ENCODE assay signal across 16 mouse cellular contexts in the genomic region with DNA sequence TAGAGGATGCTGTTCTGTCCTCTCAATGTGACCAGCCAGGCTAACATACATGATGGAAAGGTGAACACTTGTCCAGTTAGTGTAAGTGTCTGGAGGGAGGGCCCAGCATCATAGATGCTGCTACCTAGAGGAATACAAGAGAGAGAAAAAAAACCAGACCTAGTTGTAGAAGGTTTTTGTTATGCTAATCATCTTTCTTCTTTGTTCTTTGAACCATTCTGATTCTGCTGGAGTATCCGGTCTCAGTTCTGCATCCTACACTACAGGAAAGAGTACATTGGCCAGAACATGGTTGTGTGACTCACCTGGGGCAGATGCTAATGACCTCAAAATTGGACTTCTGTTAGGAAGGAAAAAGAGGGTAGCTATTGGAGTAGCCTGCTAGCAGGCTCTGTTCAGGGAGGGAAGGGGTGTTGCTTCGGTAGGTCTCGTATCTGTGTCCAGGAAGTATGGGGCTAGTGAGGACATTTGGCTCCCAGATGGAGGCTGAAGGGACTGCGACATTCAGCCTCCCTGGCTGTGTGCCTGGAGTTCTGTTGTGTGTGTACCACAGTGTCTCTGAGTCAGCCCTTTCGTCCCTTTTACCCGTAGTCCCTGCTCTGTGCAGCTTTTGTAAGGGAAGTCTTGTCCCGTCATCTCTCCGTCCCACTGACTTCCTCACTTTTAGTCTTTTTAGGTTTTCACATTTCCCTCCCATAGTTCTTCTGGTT. TPM values are rescaled to one million over a fixed set of nuclear protein-coding genes. Genes with fewer than 3 reads are reported as not detected.
DNase-seq lines count a peak whose midpoint lies in the region; ATAC-seq lines count a peak whose summit lies in the region.
"Had no signal": no experiment of that assay in that cellular context is flagged by ENCODE, and none has a peak within 500 bp of the region (broad histone marks: within the 10 kb centered on the region; RNA-seq: fewer than 3 reads in every experiment).

No protein-coding gene starts in this region.

- H3K36me3 ChIP-seq in heart, embryonic 12.5 days, result no peaks in the 10 kb centered on the region
- H3K36me3 ChIP-seq: G1E; liver, embryonic 15.5 days; neural tube, embryonic 15.5 days; stomach, embryonic 15.5 days had no signal

- WGBS in heart, embryonic 12.5 days, result 56% methylated on average over 8 of the region's 8 CpGs

- peaks cover 5% of the 10 kb centered on the region; the same call in 1 of the 2 replicates for H3K27me3 ChIP-seq in heart, embryonic 12.5 days (replicated peaks)
- H3K27me3 ChIP-seq: neural tube, embryonic 15.5 days; stomach, embryonic 15.5 days had no signal

- intact Hi-C loops in heart, postnatal 14 days (cut with DNase I), result no loop called here

- no peak overlapping the region for H3K4me3 ChIP-seq in heart, embryonic 12.5 days
- H3K4me3 ChIP-seq: heart, adult 2 months; liver, embryonic 15.5 days; neural tube, embryonic 15.5 days; stomach, embryonic 15.5 days had no signal

- no peak for ATAC-seq in heart, embryonic 12.5 days (ENCODE audit: insufficient number of reproducible peaks, low FRiP score)
- ATAC-seq: forebrain, embryonic 14.5 days; hindbrain, postnatal 0 days had no signal

- no peak overlapping the region for H3K9ac ChIP-seq in heart, embryonic 12.5 days
- H3K9ac ChIP-seq: liver, embryonic 15.5 days; neural tube, embryonic 15.5 days; stomach, embryonic 15.5 days had no signal

- DNase-seq in heart, postnatal 14 days, result peak; percentile 63 to 66
- peak; percentile 69 to 72 for DNase-seq in right cerebral cortex, postnatal 10 days (ENCODE audit: low spot score in 2 of 2)
- DNase-seq in right cerebral cortex, adult 2 months (ENCODE audit: low spot score in 2 of 2), result no peak
- DNase-seq in cerebellum, adult 11 months, result peak; percentile 83
- DNase-seq in embryo, embryonic 10.5 days (ENCODE audit: low spot score), result no peak
- DNase-seq in frontal cortex, postnatal 36 days (ENCODE audit: low spot score in 2 of 2), result no peak
- DNase-seq: midbrain, embryonic 14.5 days; right cerebral cortex, postnatal 4 days had no signal

- H3K4me1 ChIP-seq in heart, embryonic 12.5 days (replicated peaks), result peaks cover 5% of the 10 kb centered on the region
- H3K4me1 ChIP-seq: liver, embryonic 15.5 days had no signal

- H3K4me2 ChIP-seq in heart, embryonic 12.5 days, result no peak overlapping the region
- H3K4me2 ChIP-seq: liver, embryonic 15.5 days; neural tube, embryonic 15.5 days; stomach, embryonic 15.5 days had no signal

- no peak overlapping the region for H3K27ac ChIP-seq in heart, embryonic 12.5 days (ENCODE audit: poor library complexity, severe bottlenecking)
- H3K27ac ChIP-seq: heart, adult 2 months; hindbrain, postnatal 0 days; liver, embryonic 15.5 days; neural tube, embryonic 15.5 days; stomach, embryonic 15.5 days had no signal

- H3K9me3 ChIP-seq in heart, embryonic 12.5 days (replicated peaks), result no peaks in the 10 kb centered on the region
- H3K9me3 ChIP-seq: G1E; liver, embryonic 15.5 days; neural tube, embryonic 15.5 days; stomach, embryonic 15.5 days had no signal

RNA-seq across cellular contexts. Expression of gene Clip3, which starts 4.7 kb away (rescaled TPM):
- total RNA-seq in heart, postnatal 14 days (2021), result 10 to 100 TPM in 1 of 2 experiments, 1 to 10 TPM in 1; 7.0 to 14.1 TPM
- polyA plus RNA-seq in heart, embryonic 12.5 days (2016; fragmentation: Nextera tagmentation; extraction: Ambion mirVana), result 17.2 and 20.2 TPM in 2 replicates
- polyA plus RNA-seq: G1E had no signal

RNA-seq across cellular contexts. Expression of gene Wdr62, which starts 6.6 kb away (rescaled TPM):
- 1 to 10 TPM; 2.7 to 2.9 TPM for total RNA-seq in heart, postnatal 14 days (2021)
- 9.3 and 9.9 TPM in 2 replicates for polyA plus RNA-seq in heart, embryonic 12.5 days (2016; fragmentation: Nextera tagmentation; extraction: Ambion mirVana)

RNA-seq across cellular contexts. Expression of gene Thap8, which starts 7.0 kb away (rescaled TPM):
- under 1 TPM; 0.22 to 0.43 TPM for total RNA-seq in heart, postnatal 14 days (2021)
- polyA plus RNA-seq in heart, embryonic 12.5 days (2016; fragmentation: Nextera tagmentation; extraction: Ambion mirVana), result 0.27 and 0.32 TPM in 2 replicates
- total RNA-seq: heart, adult 2 months had no signal

RNA-seq across cellular contexts. Expression of gene Alkbh6, which starts 21.7 kb away (rescaled TPM):
- 10 to 100 TPM; 22.0 to 23.0 TPM for total RNA-seq in heart, postnatal 14 days (2021)
- 56.8 and 59.0 TPM in 2 replicates for polyA plus RNA-seq in heart, embryonic 12.5 days (2016; fragmentation: Nextera tagmentation; extraction: Ambion mirVana)

RNA-seq across cellular contexts. Expression of gene Syne4, which starts 27.8 kb away (rescaled TPM):
- 1 to 10 TPM; 1.4 to 1.8 TPM for total RNA-seq in heart, postnatal 14 days (2021)
- polyA plus RNA-seq in heart, embryonic 12.5 days (2016; fragmentation: Nextera tagmentation; extraction: Ambion mirVana), result 18.4 and 19.5 TPM in 2 replicates

Comparison
In these comparisons a context has a peak if more than half of its experiments do, and no peak if none do; other contexts are left out.
1. DNase-seq: peak in heart, postnatal 14 days (2 of 2), right cerebral cortex, postnatal 10 days (2 of 2) and cerebellum, adult 11 months (single experiment); none in right cerebral cortex, adult 2 months (0 of 2), embryo, embryonic 10.5 days (single experiment) and frontal cortex, postnatal 36 days (0 of 2).